Mouse (Mus musculus) bone marrow macrophage, adult 2 months (primary cell): ENCODE measurements at regions not wholly inside any gene's neighbourhood (a gene's known extent, or its start where the extent isn't known, plus 50 kb on each side); places are given as distances from the start of the nearest gene placed in this dataset.

Experiments
- CTCF ChIP-seq: IDR thresholded peaks from 2 replicates; pipeline ENCODE4 v1.5.1; 2012; ENCODE audit warnings: low read depth, mild to moderate bottlenecking, low read length, moderate library complexity
- POLR2A ChIP-seq: IDR thresholded peaks from 2 replicates; pipeline ENCODE4 v1.6.1; 2012; ENCODE audit warnings: mild to moderate bottlenecking, low read depth, low read length, borderline replicate concordance

DNA sequence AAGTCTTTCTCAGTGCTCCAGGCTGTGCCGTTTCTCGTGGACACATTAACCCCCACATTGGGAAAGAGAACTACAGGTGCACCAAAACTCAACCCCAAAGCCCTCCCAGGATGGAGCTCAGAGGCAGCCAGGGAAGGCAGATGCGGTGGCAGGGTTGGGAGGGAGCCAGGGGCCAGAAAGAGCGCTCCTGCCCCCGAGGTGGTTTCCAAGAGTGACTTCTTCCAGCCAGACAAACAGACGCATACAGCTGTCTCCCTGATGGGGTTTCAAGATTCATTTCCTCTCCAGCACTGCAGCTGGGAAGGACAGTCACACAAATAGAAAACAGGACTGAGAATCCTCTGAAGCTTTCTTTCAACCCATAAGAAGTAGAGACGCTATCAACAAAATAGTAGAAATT, 303.5 kb downstream of the Tns1 start:
- no peak for TF ChIP-seq POLR2A
- no peak for TF ChIP-seq CTCF
